Mouse (Mus musculus): ENCODE results near the gene Hibadh.

The Hibadh gene

DNA sequence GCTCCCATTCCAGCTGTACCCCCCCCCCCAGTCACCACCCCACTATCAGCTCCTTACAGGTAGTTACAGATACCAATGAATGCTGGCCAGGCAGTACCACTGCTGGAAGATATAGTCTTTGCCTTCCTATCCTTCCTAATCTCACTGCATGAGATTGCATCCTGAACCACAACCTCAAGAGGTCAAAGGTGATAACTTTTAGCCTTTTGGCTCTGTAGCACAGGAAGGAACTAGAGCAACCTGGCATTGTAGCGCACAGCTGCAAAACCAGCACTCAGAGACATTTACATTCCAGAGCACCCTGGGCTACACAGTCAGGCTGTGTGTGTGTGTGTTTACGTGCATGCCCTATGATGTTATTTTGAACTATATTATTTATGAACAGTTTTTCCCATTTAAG lies 137.2 kb downstream of the Hibadh start:
- DNase-seq (ENCODE audit: low read depth), result no peak

GRCm38 (mm10) chr6:52501479-52501878 lies 138.7 kb downstream of the Hibadh start:
- DNase-seq (ENCODE audit: low read depth), result no peak

Data from induced T-regulatory cell, adult 2 months (primary cell).